Mouse (Mus musculus): Measurements from ENCODE around the gene Rsbn1l. TPM values are rescaled to one million over a fixed set of nuclear protein-coding genes. Genes with fewer than 3 reads are reported as not detected.

Rsbn1l gene
- polyA plus RNA-seq (2016; fragmentation: Nextera tagmentation; extraction: Ambion mirVana), result 5.1 and 5.2 TPM in 2 replicates

- Histone ChIP-seq H3K27me3 (ENCODE audit: insufficient read depth, poor library complexity, severe bottlenecking) (no peaks in the 10 kb centered on the region), H3K27ac (no peak within 1 kb of the TSS)
- 95% methylated on average over 3 of the region's 3 CpGs for WGBS
Observed at GRCm38 (mm10) chr5:20956298-20956697, at the start of gene Rsbn1l. Rsbn1l (minus strand) TSS chr5:20956398.

GRCm38 (mm10) chr5:21002723-21003122 lies 46.5 kb upstream of the Rsbn1l start:
- H3K4me1 ChIP-seq, result no peaks in the 10 kb centered on the region
- 90% methylated on average over 6 of the region's 6 CpGs for WGBS
- H3K9me3 ChIP-seq, result no peaks in the 10 kb centered on the region
- H3K36me3 ChIP-seq, result peaks cover 76% of the 10 kb centered on the region
- H3K27me3 ChIP-seq (ENCODE audit: insufficient read depth, poor library complexity, severe bottlenecking), result no peaks in the 10 kb centered on the region
- DNase-seq (ENCODE audit: low spot score), result no peak
- no peak overlapping the region for H3K4me3 ChIP-seq
- no peak overlapping the region for H3K27ac ChIP-seq

More at GRCm38 (mm10) chr5:20956298-20956697, at the start of gene Rsbn1l:
- Histone ChIP-seq H3K9me3 (peaks cover 4% of the 10 kb centered on the region; the same call in 1 of the 2 replicates), H3K4me1 (0 out of 2 replicates have a peak, but pooled peaks cover 18% of the 10 kb centered on the region), H3K36me3 (peaks cover 31% of the 10 kb centered on the region), H3K4me3 (no peak within 1 kb of the TSS)
- no peak for DNase-seq (ENCODE audit: low spot score)

- 90% methylated on average over 10 of the region's 10 CpGs for WGBS
- no peaks in the 10 kb centered on the region for H3K9me3 ChIP-seq
- DNase-seq (ENCODE audit: low spot score), result no peak
- H3K36me3 ChIP-seq, result peaks cover 85% of the 10 kb centered on the region
- H3K4me1 ChIP-seq, result no peaks in the 10 kb centered on the region
- no peak overlapping the region for H3K27ac ChIP-seq
- no peaks in the 10 kb centered on the region for H3K27me3 ChIP-seq (ENCODE audit: insufficient read depth, poor library complexity, severe bottlenecking)
- H3K4me3 ChIP-seq, result no peak overlapping the region
Observed at GRCm38 (mm10) chr5:21001622-21002315, 45.6 kb upstream of the Rsbn1l start.

- H3K36me3 ChIP-seq, result peaks cover 90% of the 10 kb centered on the region
- no peaks in the 10 kb centered on the region for H3K4me1 ChIP-seq
- H3K9me3 ChIP-seq, result no peaks in the 10 kb centered on the region
- no peak overlapping the region for H3K27ac ChIP-seq
- no peak overlapping the region for H3K4me3 ChIP-seq
- WGBS, result 93% methylated on average over 6 of the region's 6 CpGs
- no peaks in the 10 kb centered on the region for H3K27me3 ChIP-seq (ENCODE audit: insufficient read depth, poor library complexity, severe bottlenecking)
- DNase-seq (ENCODE audit: low spot score), result no peak
Observed at GRCm38 (mm10) chr5:20998427-20998826, 42.2 kb upstream of the Rsbn1l start.

GRCm38 (mm10) chr5:20997555-20997954 lies 41.4 kb upstream of the Rsbn1l start:
- WGBS, result 84% methylated on average over 6 of the region's 6 CpGs
- peaks cover 84% of the 10 kb centered on the region for H3K36me3 ChIP-seq

GRCm38 (mm10) chr5:20990062-20990809 lies 34.0 kb upstream of the Rsbn1l start:
- WGBS, result 89% methylated on average over 8 of the region's 8 CpGs
- Histone ChIP-seq H3K27me3 (ENCODE audit: insufficient read depth, poor library complexity, severe bottlenecking) (no peaks in the 10 kb centered on the region), H3K4me1 (no peaks in the 10 kb centered on the region), H3K36me3 (peaks cover 77% of the 10 kb centered on the region), H3K27ac (no peak overlapping the region), H3K9me3 (no peaks in the 10 kb centered on the region), H3K4me3 (no peak overlapping the region)
- DNase-seq (ENCODE audit: low spot score), result no peak

More at GRCm38 (mm10) chr5:20997555-20997954, 41.4 kb upstream of the Rsbn1l start:
- H3K4me1 ChIP-seq, result no peaks in the 10 kb centered on the region
- H3K27ac ChIP-seq, result no peak overlapping the region
- H3K27me3 ChIP-seq (ENCODE audit: insufficient read depth, poor library complexity, severe bottlenecking), result no peaks in the 10 kb centered on the region
- H3K4me3 ChIP-seq, result no peak overlapping the region
- H3K9me3 ChIP-seq, result no peaks in the 10 kb centered on the region
- no peak for DNase-seq (ENCODE audit: low spot score)

GRCm38 (mm10) chr5:20986271-20986670 lies 30.1 kb upstream of the Rsbn1l start:
- DNase-seq (ENCODE audit: low spot score), result no peak

GRCm38 (mm10) chr5:20983505-20983904 lies 27.3 kb upstream of the Rsbn1l start:
- H3K36me3 ChIP-seq, result peaks cover 34% of the 10 kb centered on the region
- DNase-seq (ENCODE audit: low spot score), result no peak
- H3K4me3 ChIP-seq, result no peak overlapping the region
- H3K27me3 ChIP-seq (ENCODE audit: insufficient read depth, poor library complexity, severe bottlenecking), result no peaks in the 10 kb centered on the region
- H3K4me1 ChIP-seq, result no peaks in the 10 kb centered on the region
- H3K27ac ChIP-seq, result no peak overlapping the region
- no peaks in the 10 kb centered on the region for H3K9me3 ChIP-seq

More at GRCm38 (mm10) chr5:20986271-20986670, 30.1 kb upstream of the Rsbn1l start:
- 92% methylated on average over 8 of the region's 8 CpGs for WGBS
- Histone ChIP-seq H3K9me3 (no peaks in the 10 kb centered on the region), H3K27ac (no peak overlapping the region), H3K27me3 (ENCODE audit: insufficient read depth, poor library complexity, severe bottlenecking) (no peaks in the 10 kb centered on the region), H3K36me3 (peaks cover 61% of the 10 kb centered on the region), H3K4me3 (no peak overlapping the region), H3K4me1 (no peaks in the 10 kb centered on the region)

GRCm38 (mm10) chr5:20974690-20975089 lies 18.5 kb upstream of the Rsbn1l start:
- 58% methylated on average over 4 of the region's 4 CpGs for WGBS

GRCm38 (mm10) chr5:20973999-20974398 lies 17.8 kb upstream of the Rsbn1l start:
- Histone ChIP-seq H3K4me3 (no peak overlapping the region), H3K27ac (no peak overlapping the region), H3K4me1 (no peaks in the 10 kb centered on the region), H3K27me3 (ENCODE audit: insufficient read depth, poor library complexity, severe bottlenecking) (no peaks in the 10 kb centered on the region), H3K9me3 (no peaks in the 10 kb centered on the region), H3K36me3 (no peaks in the 10 kb centered on the region)
- WGBS, result 34% methylated on average over 7 of the region's 7 CpGs
- DNase-seq (ENCODE audit: low spot score), result no peak

More at GRCm38 (mm10) chr5:20974690-20975089, 18.5 kb upstream of the Rsbn1l start:
- no peak for DNase-seq (ENCODE audit: low spot score)
- H3K4me1 ChIP-seq, result no peaks in the 10 kb centered on the region
- H3K36me3 ChIP-seq, result no peaks in the 10 kb centered on the region
- H3K9me3 ChIP-seq, result no peaks in the 10 kb centered on the region
- H3K27me3 ChIP-seq (ENCODE audit: insufficient read depth, poor library complexity, severe bottlenecking), result no peaks in the 10 kb centered on the region
- H3K4me3 ChIP-seq, result no peak overlapping the region
- H3K27ac ChIP-seq, result no peak overlapping the region

- Histone ChIP-seq H3K27ac (no peak overlapping the region), H3K4me1 (no peaks in the 10 kb centered on the region; the same call in 1 of the 2 replicates), H3K9me3 (no peaks in the 10 kb centered on the region), H3K4me3 (no peak overlapping the region), H3K27me3 (ENCODE audit: insufficient read depth, poor library complexity, severe bottlenecking) (no peaks in the 10 kb centered on the region), H3K36me3 (no peaks in the 10 kb centered on the region)
- 67% methylated on average over 5 of the region's 5 CpGs for WGBS
- no peak for DNase-seq (ENCODE audit: low spot score)
Observed at GRCm38 (mm10) chr5:20973069-20973468, 16.9 kb upstream of the Rsbn1l start.

- no peaks in the 10 kb centered on the region; the same call in 1 of the 2 replicates for H3K4me1 ChIP-seq
- H3K27me3 ChIP-seq (ENCODE audit: insufficient read depth, poor library complexity, severe bottlenecking), result no peaks in the 10 kb centered on the region
- WGBS, result 49% methylated on average over 9 of the region's 9 CpGs
- no peak overlapping the region for H3K27ac ChIP-seq
- no peaks in the 10 kb centered on the region for H3K9me3 ChIP-seq
- DNase-seq (ENCODE audit: low spot score), result no peak
- H3K36me3 ChIP-seq, result no peaks in the 10 kb centered on the region
- H3K4me3 ChIP-seq, result no peak overlapping the region
Observed at GRCm38 (mm10) chr5:20968963-20969362, 12.8 kb upstream of the Rsbn1l start.

GRCm38 (mm10) chr5:20968493-20968892 lies 12.3 kb upstream of the Rsbn1l start:
- Histone ChIP-seq H3K4me1 (no peaks in the 10 kb centered on the region; the same call in 1 of the 2 replicates), H3K36me3 (no peaks in the 10 kb centered on the region), H3K9me3 (no peaks in the 10 kb centered on the region), H3K4me3 (no peak overlapping the region), H3K27me3 (ENCODE audit: insufficient read depth, poor library complexity, severe bottlenecking) (no peaks in the 10 kb centered on the region), H3K27ac (no peak overlapping the region)
- no peak for DNase-seq (ENCODE audit: low spot score)
- WGBS, result 67% methylated on average over 9 of the region's 9 CpGs
